Mouse (Mus musculus) heart, adult 2 months (tissue): ENCODE results near the gene D630045J12Rik.

Experiments used
- CTCF ChIP-seq: fragments of 200-600 bp; IDR thresholded peaks from 2 replicates; pipeline ENCODE4 v1.8.1; 2022; ENCODE audit warnings: antibody characterized with exemption, mild to moderate bottlenecking, moderate library complexity
- POLR2A ChIP-seq: fragments of 200-500 bp; IDR thresholded peaks from 2 replicates; pipeline ENCODE4 v1.6.1; 2011; ENCODE audit warnings: mild to moderate bottlenecking, low read depth, low read length, control low read depth; ENCODE audit not compliant: insufficient read depth

GRCm38 (mm10) chr6:38284422-38284821 is 30.6 kb upstream of the D630045J12Rik start:
- no peak for TF ChIP-seq CTCF
- no peak for TF ChIP-seq POLR2A
